Mouse (Mus musculus) MEL (cell line): ENCODE measurements around the gene Art3. TPM values are rescaled to one million over a fixed set of nuclear protein-coding genes. Genes with fewer than 3 reads are reported as not detected.

Experiments
- DNase-seq: peaks from one replicate; pipeline ENCODE4 v3.0.0; 2011; ENCODE audit warnings: low read depth, low spot score
- H3K27ac ChIP-seq: 2 replicates; pipeline ENCODE4 v1.5.1; 2012; ENCODE audit warnings: low read depth, mild to moderate bottlenecking, control low read depth, low read length, moderate library complexity; ENCODE audit not compliant: control insufficient read depth
- H3K27me3 ChIP-seq, 2 experiments: fragments of 150-350 bp in 1 of 2; sonication (generic) in 1 of 2; 2 replicates each; pipeline ENCODE4 v1.6.1; 2012; ENCODE audit warnings: low read length in 2 of 2, mild to moderate bottlenecking in 2 of 2, improper control_type of control experiment in 1 of 2, moderate library complexity in 1 of 2; ENCODE audit not compliant: insufficient read depth in 2 of 2, control insufficient read depth in 1 of 2
- H3K36me3 ChIP-seq, 2 experiments: 2 replicates each; pipeline ENCODE4 v1.6.1; 2012 to 2014; ENCODE audit warnings: low read length in 2 of 2, improper control_type of control experiment in 1 of 2, inconsistent platforms in 1 of 2, mild to moderate bottlenecking in 1 of 2; ENCODE audit not compliant: insufficient read depth in 2 of 2, control insufficient read depth in 1 of 2
- H3K4me1 ChIP-seq, 2 experiments: fragments of 150-350 bp in 1 of 2; sonication (generic) in 1 of 2; 2 replicates each; pipeline ENCODE4 v1.6.1; 2012; ENCODE audit warnings: low read length in 2 of 2, improper control_type of control experiment in 1 of 2, mild to moderate bottlenecking in 1 of 2; ENCODE audit not compliant: insufficient read depth in 2 of 2, control insufficient read depth in 1 of 2
- H3K4me3 ChIP-seq, 2 experiments: fragments of 150-350 bp in 1 of 2; sonication (generic) in 1 of 2; 2 replicates each; pipeline ENCODE4 v1.5.1; 2012; ENCODE audit warnings: low read depth in 2 of 2, low read length in 2 of 2, mild to moderate bottlenecking in 2 of 2, moderate library complexity in 2 of 2, control low read depth in 1 of 2, improper control_type of control experiment in 1 of 2; ENCODE audit not compliant: control insufficient read depth in 1 of 2, insufficient read depth in 1 of 2
- H3K79me2 ChIP-seq: 2 replicates; pipeline ENCODE4 v1.6.1; 2012; ENCODE audit warnings: mild to moderate bottlenecking, low read length, moderate library complexity; ENCODE audit not compliant: control insufficient read depth, poor library complexity, insufficient read depth
- H3K9ac ChIP-seq: 2 replicates; pipeline ENCODE4 v1.6.1; 2012; ENCODE audit warnings: low read depth, mild to moderate bottlenecking, control low read depth, low read length, moderate library complexity; ENCODE audit not compliant: control insufficient read depth, poor library complexity, severe bottlenecking
- H3K9me3 ChIP-seq: fragments of 150-350 bp; sonication (generic); replicated peaks from 2 replicates; pipeline ENCODE4 v1.6.1; 2012; ENCODE audit warnings: mild to moderate bottlenecking, low read length, improper control_type of control experiment, moderate library complexity; ENCODE audit not compliant: insufficient read depth
- BHLHE40 ChIP-seq: IDR thresholded peaks from 2 replicates; pipeline ENCODE4 v1.6.1; 2012; ENCODE audit warnings: low read depth, mild to moderate bottlenecking, inconsistent platforms, low read length, improper control_type of control experiment, borderline replicate concordance
- E2F4 ChIP-seq: IDR thresholded peaks from 2 replicates; pipeline ENCODE4 v1.6.1; 2011; ENCODE audit warnings: low read depth, low read length, improper control_type of control experiment, borderline replicate concordance
- ELF1 ChIP-seq: IDR thresholded peaks from 2 replicates; pipeline ENCODE4 v1.6.1; 2014; ENCODE audit warnings: low read depth, mild to moderate bottlenecking, inconsistent platforms, low read length, improper control_type of control experiment, moderate library complexity
- EP300 ChIP-seq, 2 experiments: IDR thresholded peaks; 2 replicates each; pipeline ENCODE4 v1.6.1; 2011; ENCODE audit warnings: improper control_type of control experiment in 2 of 2, low read length in 2 of 2, low read depth in 1 of 2, mild to moderate bottlenecking in 1 of 2
- ETS1 ChIP-seq: IDR thresholded peaks from 2 replicates; pipeline ENCODE4 v1.6.1; 2012; ENCODE audit warnings: low read depth, mild to moderate bottlenecking, inconsistent platforms, low read length, improper control_type of control experiment, moderate library complexity
- GABPA ChIP-seq: IDR thresholded peaks from 2 replicates; pipeline ENCODE4 v1.6.1; 2012; ENCODE audit warnings: low read depth, mild to moderate bottlenecking, inconsistent platforms, low read length, improper control_type of control experiment, moderate library complexity
- GATA1 ChIP-seq: IDR thresholded peaks from 2 replicates; pipeline ENCODE4 v1.6.1; 2011; ENCODE audit warnings: low read depth, low read length, improper control_type of control experiment
- HCFC1 ChIP-seq: IDR thresholded peaks from 2 replicates; pipeline ENCODE4 v1.6.1; 2012; ENCODE audit warnings: low read depth, mild to moderate bottlenecking, inconsistent platforms, low read length, improper control_type of control experiment, moderate library complexity
- JUND ChIP-seq: IDR thresholded peaks from 2 replicates; pipeline ENCODE4 v1.6.1; 2011; ENCODE audit warnings: low read depth, mild to moderate bottlenecking, improper control_type of control experiment, low read length
- KAT2A ChIP-seq: conservative IDR thresholded peaks from 2 replicates; pipeline ENCODE4 v1.6.1; 2012; ENCODE audit warnings: low read depth, low read length, improper control_type of control experiment, inconsistent platforms
- MAFK ChIP-seq: IDR thresholded peaks from 2 replicates; pipeline ENCODE4 v1.6.1; 2011; ENCODE audit warnings: low read depth, mild to moderate bottlenecking, low read length, improper control_type of control experiment, borderline replicate concordance
- MAX ChIP-seq: IDR thresholded peaks from 2 replicates; pipeline ENCODE4 v1.6.1; 2011; ENCODE audit warnings: low read length, improper control_type of control experiment
- MAZ ChIP-seq: IDR thresholded peaks from 2 replicates; pipeline ENCODE4 v1.6.1; 2012; ENCODE audit warnings: low read depth, mild to moderate bottlenecking, inconsistent platforms, low read length, improper control_type of control experiment
- MYC ChIP-seq: IDR thresholded peaks from 2 replicates; pipeline ENCODE4 v1.6.1; 2011; ENCODE audit warnings: low read depth, mild to moderate bottlenecking, low read length, improper control_type of control experiment, moderate library complexity
- NELFE ChIP-seq: IDR thresholded peaks from 2 replicates; pipeline ENCODE4 v1.6.1; 2011; ENCODE audit warnings: low read depth, low read length, improper control_type of control experiment
- NRF1 ChIP-seq: IDR thresholded peaks from 2 replicates; pipeline ENCODE4 v1.6.1; 2014; ENCODE audit warnings: low read depth, mild to moderate bottlenecking, inconsistent platforms, low read length, improper control_type of control experiment, moderate library complexity; ENCODE audit not compliant: poor library complexity, insufficient read depth, severe bottlenecking
- POLR2A ChIP-seq, 2 experiments: IDR thresholded peaks; 2 replicates each; pipeline ENCODE4 v1.6.1; 2011 to 2012; ENCODE audit warnings: low read length in 2 of 2, mild to moderate bottlenecking in 2 of 2, control low read depth in 1 of 2, improper control_type of control experiment in 1 of 2, low read depth in 1 of 2, moderate library complexity in 1 of 2; ENCODE audit not compliant: control insufficient read depth in 1 of 2, insufficient read depth in 1 of 2, poor library complexity in 1 of 2
- POLR2AphosphoS5 ChIP-seq: IDR thresholded peaks from 2 replicates; pipeline ENCODE4 v1.6.1; 2012; ENCODE audit warnings: low read depth, borderline replicate concordance, mild to moderate bottlenecking, inconsistent platforms, low read length, moderate library complexity, mixed read lengths
- RAD21 ChIP-seq: IDR thresholded peaks from 2 replicates; pipeline ENCODE4 v1.6.1; 2011; ENCODE audit warnings: mild to moderate bottlenecking, low read depth, low read length, improper control_type of control experiment
- SMC3 ChIP-seq: IDR thresholded peaks from 2 replicates; pipeline ENCODE4 v1.6.1; 2011; ENCODE audit warnings: low read depth, low read length, improper control_type of control experiment
- TAL1 ChIP-seq: IDR thresholded peaks from 2 replicates; pipeline ENCODE4 v1.6.1; 2012; ENCODE audit warnings: mild to moderate bottlenecking, inconsistent platforms, low read length, moderate library complexity, mixed read lengths
- TCF12 ChIP-seq: IDR thresholded peaks from 2 replicates; pipeline ENCODE4 v1.6.1; 2014; ENCODE audit warnings: low read depth, mild to moderate bottlenecking, inconsistent platforms, low read length, improper control_type of control experiment, moderate library complexity
- UBTF ChIP-seq: IDR thresholded peaks from 2 replicates; pipeline ENCODE4 v1.6.1; 2012; ENCODE audit warnings: low read depth, mild to moderate bottlenecking, inconsistent platforms, low read length, improper control_type of control experiment, moderate library complexity, borderline replicate concordance; ENCODE audit not compliant: insufficient read depth
- USF1 ChIP-seq: IDR thresholded peaks from 2 replicates; pipeline ENCODE4 v1.6.1; 2014; ENCODE audit warnings: low read depth, mild to moderate bottlenecking, inconsistent platforms, low read length, improper control_type of control experiment, moderate library complexity
- ZC3H11A ChIP-seq: IDR thresholded peaks from 2 replicates; pipeline ENCODE4 v1.6.1; 2012; ENCODE audit warnings: low read depth, mild to moderate bottlenecking, inconsistent platforms, low read length, improper control_type of control experiment
- ZKSCAN1 ChIP-seq: IDR thresholded peaks from 2 replicates; pipeline ENCODE4 v1.6.1; 2012; ENCODE audit warnings: low read depth, mild to moderate bottlenecking, inconsistent platforms, low read length, improper control_type of control experiment, moderate library complexity
- ZNF384 ChIP-seq: IDR thresholded peaks from 2 replicates; pipeline ENCODE4 v1.6.1; 2012; ENCODE audit warnings: low read depth, mild to moderate bottlenecking, inconsistent platforms, low read length, improper control_type of control experiment
- polyA plus RNA-seq, 2 experiments: library from polyadenylated mRNA; stranded (reverse) in 1 of 2; unstranded in 1 of 2; fragments of >175 nt in 1 of 2; fragments of >200 nt in 1 of 2; gene quantifications; 2 replicates each; pipeline versions ENCODE4 v1.2.1 to v1.2.4; 2012; ENCODE audit warnings: low replicate concordance in 2 of 2, low read depth in 1 of 2; ENCODE audit not compliant: insufficient read length in 2 of 2, insufficient read depth in 1 of 2, missing spikeins in 1 of 2
- total RNA-seq: library from RNA; depleted of rRNA; stranded (reverse); fragments of 300-350 nt; gene quantifications from 2 replicates; pipeline ENCODE4 v1.2.3, GENCODE M21; 2012

Art3 gene
- total and polyA plus RNA-seq, 3 experiments, result not detected

DNA sequence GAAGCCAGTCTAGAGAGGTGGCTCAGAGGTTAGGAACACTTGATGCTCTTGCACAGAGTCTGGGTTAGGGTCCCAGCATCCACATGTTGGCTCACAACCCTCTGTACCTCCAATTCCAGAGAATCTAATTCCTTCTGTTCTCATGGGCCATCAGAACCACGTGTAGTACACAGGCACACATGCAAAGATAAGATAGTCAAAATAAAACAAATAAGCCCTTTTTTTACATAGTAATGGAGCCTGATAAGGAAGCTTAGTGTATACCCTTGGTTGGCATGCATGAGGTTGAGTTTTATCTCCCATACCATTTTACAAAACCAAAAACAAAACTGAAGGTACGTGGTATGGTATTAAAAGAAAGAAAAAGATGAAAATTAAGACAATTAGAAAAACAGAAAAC, 125.8 kb downstream of the Art3 start (continued):
- no peak for TF ChIP-seq POLR2AphosphoS5
- TF ChIP-seq GABPA, result no peak
- peak; percentile 63 for TF ChIP-seq GATA1
- no peak for TF ChIP-seq ELF1
- no peak for TF ChIP-seq ZKSCAN1
- TF ChIP-seq MAX, result no peak
- TF ChIP-seq RAD21, result no peak
- no peak for TF ChIP-seq MYC
- TF ChIP-seq POLR2A (IDR thresholded peaks at IDR 0.05; ENCODE audit: control insufficient read depth in 1 of 2, insufficient read depth in 1 of 2, low read depth in 1 of 2, low read length in 2 of 2, poor library complexity in 1 of 2), result no peak
- TF ChIP-seq HCFC1, result no peak
- no peak for TF ChIP-seq ZC3H11A
- peak; percentile 54; the same call in 1 of the 2 replicates for TF ChIP-seq TCF12
- no peak for TF ChIP-seq NELFE
- TF ChIP-seq E2F4, result no peak
- TF ChIP-seq USF1, result 0 out of 2 replicates have a peak, but pooled peaks have one; percentile 19
- TF ChIP-seq BHLHE40, result no peak
- TF ChIP-seq JUND, result no peak
- no peak for TF ChIP-seq UBTF
- TF ChIP-seq KAT2A, result no peak

DNA sequence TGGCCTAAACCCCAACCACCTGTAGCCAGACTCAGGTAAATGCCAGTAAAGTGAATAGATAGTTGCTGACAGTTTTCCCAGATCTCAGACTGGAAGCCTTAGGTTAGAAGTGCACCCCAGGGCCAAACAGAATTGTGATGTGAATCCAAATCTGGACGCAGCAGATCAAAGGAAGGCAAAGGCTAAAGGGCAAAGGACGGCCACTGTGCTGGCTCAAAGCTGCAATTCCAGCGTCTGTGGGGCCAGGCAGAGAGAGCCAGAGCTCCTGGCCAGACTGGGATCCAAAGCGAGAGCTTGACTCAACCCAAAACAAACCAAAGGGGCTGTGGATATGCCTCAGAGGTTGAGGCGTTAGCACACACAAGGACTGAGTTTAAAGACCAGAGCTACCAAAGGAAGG, 127.1 kb downstream of the Art3 start:
- H3K27ac ChIP-seq, result no peak overlapping the region

More for the DNA sequence above, 127.1 kb downstream of the Art3 start:
- Histone ChIP-seq H3K9me3 (no peaks in the 10 kb centered on the region), H3K79me2 (no peaks in the 10 kb centered on the region), H3K27me3 (no peaks in the 10 kb centered on the region), H3K4me1 (peaks cover 0 to 4% of the 10 kb centered on the region in 2 experiments; a peak in 2 of 4 replicates), H3K4me3 (no peak overlapping the region), H3K9ac (no peak overlapping the region), H3K36me3 (peaks cover 1 to 3% of the 10 kb centered on the region in 2 experiments; a peak in 2 of 4 replicates)
- DNase-seq, result no peak
- TF ChIP-seq TAL1 (no peak), SMC3 (no peak), ZNF384 (no peak), MAZ (no peak), JUND (no peak), MYC (no peak), NRF1 (no peak), ETS1 (no peak), TCF12 (no peak), EP300 (IDR thresholded peaks at IDR 0.05; ENCODE audit: low read depth in 1 of 2, low read length in 2 of 2) (no peak), GABPA (no peak), BHLHE40 (no peak), MAFK (no peak), RAD21 (no peak), HCFC1 (no peak)
